Mouse (Mus musculus) right cerebral cortex, postnatal 14 days (tissue): Measurements from ENCODE around the gene Mllt1.
"Not testable (repeated sequence)": the region's sequence is repeated elsewhere in the genome, so short reads cannot be mapped to it uniquely, and the experiment has no call there.

Experiments used
- DNase-seq: peaks from one replicate; pipeline ENCODE4 v3.0.0; 2022

The Mllt1 gene

GRCm38 (mm10) chr17:56934545-56935330 is 477 bp downstream of the Mllt1 start:
- DNase-seq = peak; percentile 50

GRCm38 (mm10) chr17:56933395-56933794 is 1.8 kb downstream of the Mllt1 start:
- no peak for DNase-seq

DNA sequence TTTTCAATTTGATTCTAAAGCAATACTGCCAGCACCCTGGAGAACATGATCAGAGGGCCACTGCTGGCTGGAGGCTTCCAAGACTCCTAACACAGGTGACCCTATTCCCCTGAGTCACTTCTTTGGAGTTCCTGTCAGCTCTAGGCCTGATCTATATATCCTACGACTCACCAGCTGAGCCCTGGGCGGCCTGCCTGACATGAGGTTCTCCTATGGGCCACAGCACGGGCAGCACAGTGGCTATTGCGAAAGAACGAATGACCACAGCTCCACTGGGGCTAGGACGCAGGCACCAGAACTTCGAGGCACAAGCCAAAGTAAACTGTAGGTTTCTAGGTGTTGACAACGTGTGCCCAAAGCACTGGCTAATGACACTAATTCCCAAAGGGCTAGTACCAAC is 5.2 kb downstream of the Mllt1 start:
- DNase-seq = no peak

DNA sequence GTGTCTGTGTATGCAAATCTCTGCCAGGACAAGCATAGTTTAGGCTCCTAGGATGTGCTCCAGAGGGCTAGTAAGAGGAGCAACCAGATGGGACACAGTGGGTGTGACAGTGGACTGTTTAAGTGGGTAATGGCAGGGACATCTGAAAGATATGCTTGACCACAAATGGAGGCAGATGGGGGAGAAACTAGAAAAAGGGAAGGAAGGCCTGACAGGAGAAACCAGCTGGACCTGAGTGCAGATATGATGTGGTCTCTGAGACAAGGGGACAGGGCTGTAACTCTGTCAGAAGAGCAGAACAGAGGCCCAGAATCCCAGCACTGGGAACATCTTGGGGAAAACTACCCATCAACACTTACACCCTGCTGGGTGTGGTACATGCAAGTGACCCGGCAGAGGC is 5.7 kb downstream of the Mllt1 start:
- no peak for DNase-seq

GRCm38 (mm10) chr17:56929101-56929500 is 6.1 kb downstream of the Mllt1 start:
- no peak for DNase-seq

DNA sequence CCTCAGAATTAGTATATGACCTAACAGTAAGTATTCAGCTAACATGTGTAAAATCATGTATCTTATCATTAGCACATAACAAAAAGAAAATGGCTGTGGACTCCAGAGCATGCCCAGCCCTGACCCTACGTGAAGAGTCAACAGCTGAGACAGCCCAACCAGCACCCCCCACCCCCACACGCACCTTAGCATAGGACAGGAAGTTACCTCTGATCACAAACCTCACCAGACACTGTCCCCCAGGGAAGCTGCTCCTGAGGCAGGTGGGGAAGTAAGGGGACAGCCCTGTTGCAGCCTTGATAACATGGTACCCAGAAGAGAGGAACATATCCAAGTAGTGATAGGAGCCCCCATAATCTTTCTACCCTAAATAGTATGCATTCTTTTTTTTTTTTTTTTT is 9.2 kb downstream of the Mllt1 start:
- DNase-seq = no peak

GRCm38 (mm10) chr17:56919725-56920124 is 15.5 kb downstream of the Mllt1 start:
- no peak for DNase-seq

DNA sequence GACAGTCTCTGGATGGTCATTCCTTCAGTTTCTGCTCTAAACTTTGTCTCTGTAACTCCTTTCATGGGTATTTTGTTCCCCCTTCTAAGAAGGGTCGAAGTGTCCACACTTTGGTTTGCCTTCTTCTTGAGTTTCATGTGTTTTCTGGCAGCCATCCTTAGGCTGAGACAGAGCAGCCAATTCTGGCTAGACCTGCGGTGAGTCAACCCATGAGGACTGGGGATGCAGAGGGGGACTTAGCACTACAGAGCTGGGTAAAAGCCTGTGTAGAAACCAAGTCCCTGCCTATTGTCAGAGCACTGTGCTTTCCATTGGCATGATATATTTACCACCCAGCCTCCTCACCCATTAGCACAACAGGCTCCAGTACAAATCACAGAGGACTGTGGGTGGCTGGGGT is 18.0 kb downstream of the Mllt1 start:
- DNase-seq = no peak

- no peak for DNase-seq
Observed at GRCm38 (mm10) chr17:56913444-56913843, 21.8 kb downstream of the Mllt1 start.

- DNase-seq = no peak
Observed at GRCm38 (mm10) chr17:56913023-56913422, 22.2 kb downstream of the Mllt1 start.

GRCm38 (mm10) chr17:56909764-56910163 is 25.5 kb downstream of the Mllt1 start:
- not testable (repeated sequence) for DNase-seq

DNA sequence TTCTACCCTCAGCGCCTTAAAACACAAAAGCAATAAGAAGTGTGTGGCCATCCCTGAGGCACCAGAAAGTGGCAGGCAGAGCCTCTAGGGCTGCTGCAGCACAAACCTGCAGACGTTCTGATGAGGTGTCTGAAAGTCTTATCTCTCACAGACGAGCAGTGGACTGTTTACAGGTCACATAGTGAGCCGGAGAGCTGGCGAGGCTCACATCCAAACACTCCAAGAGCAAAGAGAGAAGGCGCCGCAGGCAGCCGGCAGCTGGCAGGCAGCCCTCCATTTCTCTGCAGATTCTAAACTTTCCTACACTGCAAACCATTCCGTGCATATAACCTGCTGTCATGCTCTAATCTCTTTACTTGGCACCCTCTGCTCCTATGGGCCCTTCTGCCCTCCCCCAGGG is 27.3 kb downstream of the Mllt1 start:
- DNase-seq = no peak

- no peak for DNase-seq
Observed at GRCm38 (mm10) chr17:56907096-56907495, 28.1 kb downstream of the Mllt1 start.

- no peak for DNase-seq
Observed at GRCm38 (mm10) chr17:56906166-56906565, 29.0 kb downstream of the Mllt1 start.

GRCm38 (mm10) chr17:56902698-56903097 is 32.5 kb downstream of the Mllt1 start:
- no peak for DNase-seq

DNA sequence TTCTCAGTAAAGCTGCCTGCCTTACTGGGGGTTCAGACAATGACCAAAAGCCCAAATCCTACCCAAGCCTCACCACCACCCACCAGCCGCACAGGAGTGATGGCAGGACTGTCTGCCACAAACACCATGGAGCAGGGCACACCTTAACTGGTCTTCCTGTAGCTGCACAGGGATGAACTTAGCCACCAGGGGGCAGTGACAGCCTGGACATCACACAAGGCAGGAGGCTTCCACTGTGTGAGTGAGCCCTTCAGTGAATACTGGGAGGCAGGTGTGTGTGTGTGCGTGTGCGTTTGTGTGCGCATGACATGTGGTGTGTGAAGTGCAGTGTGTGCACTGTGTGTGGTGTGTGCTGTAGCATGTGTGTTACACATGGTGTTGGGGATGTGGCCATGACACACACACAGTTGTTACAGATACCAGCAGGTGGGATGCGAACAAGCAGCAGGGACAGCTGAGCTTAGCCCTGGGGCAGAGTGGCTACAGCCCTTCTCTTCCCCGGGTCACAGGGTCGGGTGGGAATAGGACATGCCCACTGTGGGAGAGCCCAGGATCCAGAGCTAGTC is 37.5 kb downstream of the Mllt1 start:
- peak; percentile 88 for DNase-seq

DNA sequence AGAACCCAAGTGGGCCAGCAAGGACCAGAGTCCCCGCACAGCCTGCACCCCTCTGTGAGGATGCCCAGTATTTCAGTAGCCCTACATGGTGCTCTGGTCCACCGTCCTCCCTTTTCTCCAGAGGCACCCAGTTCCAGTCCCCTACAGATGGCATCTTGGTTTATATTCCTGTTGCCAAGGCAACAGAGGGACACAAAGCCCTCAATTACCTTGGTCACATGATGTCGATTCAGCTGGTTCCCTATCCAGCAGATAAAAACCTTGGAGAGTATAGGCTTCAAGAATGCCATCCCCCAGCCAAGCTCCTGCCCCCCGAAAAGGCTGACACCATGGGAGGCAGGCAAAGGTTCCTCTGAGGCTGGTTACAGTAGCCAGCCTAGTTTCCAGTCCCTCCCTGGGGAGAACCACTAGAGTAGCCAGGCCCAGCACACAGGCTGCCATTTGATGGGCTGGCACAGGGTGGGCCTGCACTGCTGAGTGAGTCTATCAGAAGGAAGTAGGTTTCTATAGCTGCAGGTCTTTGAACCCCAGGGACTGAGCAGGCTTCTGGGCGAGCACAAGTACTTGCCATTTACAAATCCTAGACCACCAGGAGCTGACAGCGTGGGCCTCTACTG is 38.6 kb downstream of the Mllt1 start:
- DNase-seq = no peak

DNA sequence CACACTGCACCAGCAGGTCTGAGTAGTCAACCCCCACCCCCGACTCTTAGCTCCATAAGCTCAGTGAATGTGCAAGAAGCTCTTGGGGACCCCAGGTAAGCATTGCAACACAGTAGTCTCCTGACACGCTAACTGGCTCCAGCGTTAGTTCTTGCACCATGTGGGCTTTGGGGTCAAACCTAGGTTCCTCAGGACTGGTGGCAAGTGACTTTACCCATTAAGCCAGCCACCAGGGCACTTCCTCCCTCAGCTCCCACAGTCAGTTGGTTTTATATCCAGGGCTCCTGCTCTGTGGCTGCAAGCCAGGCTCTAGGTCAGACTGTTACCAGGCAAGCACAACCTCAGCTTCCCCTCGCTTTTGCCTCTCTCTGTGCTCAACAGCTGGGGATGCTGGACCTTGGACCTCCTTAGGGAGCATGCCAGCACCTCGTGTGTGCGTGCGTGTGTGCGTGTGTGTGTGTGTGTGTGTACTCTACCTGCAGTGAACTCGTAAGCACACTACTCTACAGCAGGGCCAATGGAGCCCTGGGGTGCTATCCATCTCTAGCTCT is 39.8 kb downstream of the Mllt1 start:
- no peak for DNase-seq

GRCm38 (mm10) chr17:56890018-56890417 is 45.2 kb downstream of the Mllt1 start:
- DNase-seq = no peak

GRCm38 (mm10) chr17:56888050-56888449 is 47.2 kb downstream of the Mllt1 start:
- no peak for DNase-seq

- no peak for DNase-seq
Observed at GRCm38 (mm10) chr17:56884809-56885208, 50.4 kb downstream of the Mllt1 start.

GRCm38 (mm10) chr17:56884331-56884730 is 50.9 kb downstream of the Mllt1 start:
- no peak for DNase-seq

GRCm38 (mm10) chr17:56883612-56884011 is 51.6 kb downstream of the Mllt1 start:
- no peak for DNase-seq

GRCm38 (mm10) chr17:56877426-56877825 is 57.8 kb downstream of the Mllt1 start:
- no peak for DNase-seq
